Mouse (Mus musculus): Measurements from ENCODE around the gene Zfp92.

DNA sequence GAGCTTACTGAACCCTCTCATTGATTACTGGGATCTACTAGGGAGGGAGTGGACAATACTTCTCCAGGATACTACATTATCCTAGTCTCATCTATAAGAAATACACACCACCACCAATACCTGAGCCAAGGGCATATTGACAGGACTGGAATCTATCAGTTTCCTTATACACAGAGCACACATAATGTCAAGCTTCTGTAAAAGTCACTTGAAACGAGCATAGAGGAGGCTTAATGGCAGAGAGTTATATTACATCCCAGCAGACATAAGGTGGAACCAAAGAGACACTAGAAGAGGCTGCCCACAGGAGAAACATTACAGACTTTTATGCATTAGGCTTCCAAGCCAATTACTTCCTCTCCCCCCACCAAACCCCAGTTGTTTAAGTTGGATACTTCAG, 26.0 kb upstream of the Zfp92 start:
- TF ChIP-seq CTCF (IDR thresholded peaks at IDR 0.05; ENCODE audit: extremely low read depth, insufficient read depth, insufficient read length, insufficient replicate concordance) (no peak), POLR2A (IDR thresholded peaks at IDR 0.05; ENCODE audit: low read depth, low read length) (no peak)

Measured in spleen, adult 2 months (tissue).